Mouse (Mus musculus) cerebellum, postnatal 36 days (tissue): ENCODE results near the gene Lenep.
A peak's percentile ranks its signal among the peaks of the same experiment; 100 is the strongest.

Experiments
- DNase-seq, 2 experiments: peaks; one replicate each; pipeline ENCODE4 v3.0.0; 2021 to 2022; ENCODE audit warnings: mixed read lengths in 2 of 2

Lenep gene

DNA sequence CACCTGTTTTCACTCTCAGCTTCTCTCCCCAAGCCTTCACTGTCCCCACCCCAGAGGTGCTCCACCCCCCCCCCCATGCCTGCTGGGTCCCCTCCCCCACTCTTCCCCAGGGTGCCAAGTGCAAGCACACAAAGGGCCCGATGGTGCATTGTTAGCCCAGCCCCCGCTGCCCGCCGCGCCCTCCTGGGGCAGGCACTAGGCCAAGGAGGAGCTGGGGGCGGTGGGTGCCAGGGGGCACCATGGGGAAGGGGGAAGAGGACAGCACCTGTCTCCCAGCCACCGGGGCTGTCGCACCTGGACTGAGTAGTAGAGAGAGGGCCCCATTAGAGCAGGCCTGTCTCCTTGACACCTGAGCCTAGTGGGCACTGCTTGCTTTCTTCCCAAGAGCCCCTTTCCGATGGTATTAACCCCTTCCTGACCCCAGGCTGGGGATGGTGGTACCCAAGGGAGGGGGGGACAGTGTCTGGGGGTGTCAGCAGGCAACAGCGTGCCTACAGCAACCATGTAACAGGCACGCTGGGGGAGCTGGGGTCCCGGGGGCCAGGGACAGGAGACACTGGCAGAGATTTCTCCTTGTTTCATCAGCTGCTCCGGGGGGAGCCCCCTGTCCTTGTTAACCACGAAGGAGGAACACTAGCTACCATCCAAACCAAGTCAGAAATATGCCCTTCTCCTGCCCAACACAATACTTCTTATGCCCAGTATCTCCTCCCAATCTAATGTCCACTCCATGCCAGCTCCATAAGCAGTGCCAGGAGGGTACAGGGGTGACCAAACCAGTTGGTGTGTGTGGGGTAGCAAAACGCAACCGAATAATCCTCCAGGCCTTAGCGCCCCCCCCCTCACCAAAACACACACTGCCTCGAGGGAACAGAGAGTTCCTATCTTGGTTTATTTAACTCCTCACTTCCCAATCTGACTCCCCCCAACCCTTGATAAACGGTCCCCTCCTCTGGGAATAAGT, 11.6 kb downstream of the Lenep start:
- DNase-seq, result peak; percentile 26 to 34

DNA sequence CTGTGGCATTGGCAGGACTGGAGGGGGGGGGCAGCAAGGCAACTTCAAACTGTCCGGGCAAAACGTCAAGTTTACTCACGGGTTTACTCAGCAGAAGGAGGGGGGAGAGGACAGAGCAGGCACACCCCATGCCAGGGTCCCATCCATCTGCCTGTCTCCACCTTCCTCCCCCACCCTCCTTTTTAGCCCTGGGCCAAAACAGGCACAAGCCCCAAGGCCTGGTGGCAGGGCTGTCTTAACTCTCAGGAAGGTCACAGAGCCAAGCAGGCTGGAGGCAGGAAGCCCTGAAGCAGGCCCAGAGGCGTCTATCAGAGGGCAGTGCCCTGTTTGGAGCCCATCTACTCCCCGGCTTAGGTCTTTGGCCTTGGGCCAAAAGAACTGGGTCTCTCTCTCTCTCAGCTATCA, 12.5 kb downstream of the Lenep start:
- DNase-seq, result peak; percentile 29 to 33

DNA sequence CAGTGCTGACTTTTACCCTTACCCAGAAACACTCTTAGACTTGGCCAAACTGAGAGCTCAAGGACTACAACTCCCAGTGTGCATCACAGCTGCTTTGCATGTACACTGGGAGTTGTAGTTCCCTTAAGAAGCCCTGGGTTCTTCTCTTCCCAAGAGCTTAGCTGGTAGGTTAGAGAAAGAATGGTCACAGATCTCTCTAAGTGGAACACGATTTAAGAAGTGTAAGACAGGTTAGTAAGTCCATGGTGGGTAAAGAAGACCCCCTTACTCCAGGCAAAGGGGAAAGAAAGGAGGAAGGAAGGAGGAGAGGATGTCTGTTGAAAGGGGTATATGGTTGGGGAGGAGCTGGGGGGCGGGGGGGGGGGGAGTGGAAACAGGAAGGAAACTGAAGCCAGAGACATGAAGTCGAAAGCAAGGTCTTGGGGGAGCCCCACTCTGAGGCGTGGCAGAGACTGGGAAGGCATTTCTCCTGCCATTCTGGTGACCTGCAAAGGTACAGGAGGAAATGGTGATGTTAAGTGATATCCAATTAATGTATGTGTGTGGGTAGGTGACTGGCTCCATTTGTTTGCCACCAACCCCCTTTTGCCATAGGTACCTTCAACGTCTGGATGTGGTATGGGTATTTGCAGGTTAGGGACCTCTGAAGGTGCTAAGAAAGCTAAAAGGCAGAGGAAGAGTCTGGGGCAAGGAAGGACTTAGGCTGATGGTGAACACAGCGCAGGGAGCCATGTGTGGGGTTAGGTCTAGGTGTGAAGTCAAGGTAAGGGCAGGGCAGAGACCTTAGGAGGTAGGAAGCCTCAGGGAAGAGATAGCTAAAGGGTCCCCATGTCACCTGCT, 13.5 kb downstream of the Lenep start:
- DNase-seq, result peak in 1 of 2 experiments; percentile 28

DNA sequence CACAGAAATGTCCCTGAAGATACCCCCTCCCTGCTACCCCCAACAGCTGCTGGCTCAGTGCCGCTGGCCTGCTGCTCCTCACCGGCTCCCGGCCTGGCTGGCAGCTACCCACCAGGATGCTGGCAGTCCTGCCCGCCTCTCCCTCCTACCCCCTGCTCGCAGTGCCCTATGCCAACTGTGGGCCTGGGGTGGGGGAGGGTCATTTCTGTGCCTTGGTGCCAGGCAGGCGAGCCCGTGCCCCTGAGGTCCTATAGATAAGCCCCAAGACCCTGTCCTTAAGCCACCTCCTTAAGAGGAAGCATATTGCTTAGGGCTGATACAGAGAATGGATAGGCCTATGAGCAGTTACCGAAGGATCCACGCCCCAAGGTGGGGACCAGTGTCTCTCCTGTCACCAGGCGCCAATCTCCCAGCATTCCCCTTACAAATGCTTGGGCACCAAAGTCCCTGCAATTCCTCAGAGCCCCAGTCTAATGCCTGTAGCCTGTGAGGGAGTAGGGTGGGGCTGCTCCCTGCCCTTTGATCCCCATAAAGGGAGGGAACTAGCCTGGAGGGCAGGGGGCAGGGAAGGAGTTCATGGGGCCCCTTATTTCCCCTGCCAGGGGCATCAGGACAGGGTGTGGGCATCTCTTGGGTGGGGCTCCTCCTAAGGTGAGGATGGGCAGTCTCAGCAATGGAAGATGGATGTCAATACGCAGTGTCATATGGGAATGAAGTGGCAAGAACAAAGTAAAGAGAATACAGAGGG, 14.3 kb downstream of the Lenep start:
- DNase-seq, result peak; percentile 32 to 53

DNA sequence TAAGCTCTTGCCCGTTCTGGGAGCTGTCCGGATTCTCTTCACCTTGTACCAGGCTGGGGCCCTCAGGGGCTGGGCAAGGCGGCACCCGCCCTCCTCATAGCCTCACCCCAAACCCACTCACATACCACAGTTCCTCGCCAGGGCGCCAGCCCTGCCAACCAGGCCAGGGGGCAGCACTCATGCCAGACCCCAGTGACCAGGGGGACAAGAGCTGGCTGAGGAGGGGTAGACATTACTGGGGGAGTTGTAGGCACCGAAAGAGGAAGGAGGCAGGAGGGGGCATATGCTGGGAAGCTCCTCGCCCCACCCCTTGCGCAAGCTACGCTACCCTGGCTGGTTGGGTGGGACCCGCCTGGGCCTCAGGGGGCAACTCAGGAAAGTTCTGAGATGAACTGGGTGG, 15.0 kb downstream of the Lenep start:
- DNase-seq, result no peak

DNA sequence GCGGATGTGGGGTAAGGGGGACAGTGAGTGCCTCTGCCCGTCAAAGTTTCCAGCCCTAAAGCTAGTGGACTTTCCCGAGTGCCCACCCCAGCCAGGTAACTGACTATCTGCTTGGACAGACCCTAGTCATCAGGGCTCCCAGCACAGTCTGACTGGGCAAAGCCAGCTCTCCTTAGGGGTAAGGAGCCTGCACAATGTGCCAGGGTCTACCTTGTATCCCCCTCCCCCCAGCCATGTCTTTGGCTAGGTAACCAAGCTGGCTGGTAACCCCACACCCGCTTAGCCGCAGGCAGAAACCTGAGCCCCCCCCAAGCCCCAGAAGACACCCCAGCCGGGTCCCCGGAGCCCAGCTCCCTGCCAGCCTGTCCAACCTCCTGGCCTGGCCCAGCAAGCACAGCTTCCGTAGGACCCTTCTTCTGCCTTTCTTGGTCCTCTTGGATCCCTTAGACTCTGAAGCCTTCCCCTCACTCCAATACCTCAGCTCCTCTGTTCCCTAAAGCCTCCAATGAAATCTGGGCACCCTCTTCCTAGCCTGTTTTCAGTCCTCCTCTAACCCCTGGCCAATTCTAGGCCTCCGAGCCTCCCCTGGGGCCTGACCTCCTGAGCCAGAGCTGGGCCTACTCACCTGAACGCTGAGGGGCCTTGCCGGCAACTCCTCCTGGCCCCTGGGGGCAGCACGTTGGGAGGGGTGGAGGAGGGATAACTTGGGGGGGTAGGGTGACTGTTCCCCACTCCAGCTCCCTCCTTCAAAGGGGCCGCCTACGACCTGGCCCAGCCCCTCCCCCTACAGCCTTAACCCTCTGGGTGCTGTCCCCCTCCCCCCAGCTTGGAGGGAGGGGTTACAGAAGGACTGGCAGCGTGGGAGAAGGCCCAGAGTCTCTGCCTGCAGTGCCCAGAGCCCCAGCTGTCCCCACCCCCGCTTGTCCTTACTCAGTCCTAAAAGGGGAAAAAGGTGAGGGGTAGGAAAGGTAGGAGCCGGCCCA, 15.9 kb downstream of the Lenep start:
- DNase-seq, result no peak

DNA sequence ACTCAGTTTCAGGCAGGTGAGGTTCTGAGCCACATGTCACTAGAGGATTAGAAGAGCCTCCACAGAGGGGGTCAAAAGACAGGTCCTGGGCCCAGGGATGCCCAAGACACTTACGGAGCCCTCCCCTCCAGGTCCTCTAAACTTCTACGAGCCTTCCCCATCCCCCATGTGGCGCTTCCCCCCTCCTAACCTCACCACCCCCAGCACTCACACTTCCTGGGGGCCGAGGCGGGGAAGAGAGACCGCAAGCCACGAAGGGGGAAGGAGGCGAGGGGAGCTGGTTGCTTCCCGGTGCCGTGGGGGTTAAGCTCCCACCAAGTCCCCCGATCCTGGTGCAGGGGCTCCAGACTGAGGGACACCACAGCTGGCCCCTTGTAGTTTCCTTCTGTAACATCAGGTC, 17.1 kb downstream of the Lenep start:
- DNase-seq, result no peak

DNA sequence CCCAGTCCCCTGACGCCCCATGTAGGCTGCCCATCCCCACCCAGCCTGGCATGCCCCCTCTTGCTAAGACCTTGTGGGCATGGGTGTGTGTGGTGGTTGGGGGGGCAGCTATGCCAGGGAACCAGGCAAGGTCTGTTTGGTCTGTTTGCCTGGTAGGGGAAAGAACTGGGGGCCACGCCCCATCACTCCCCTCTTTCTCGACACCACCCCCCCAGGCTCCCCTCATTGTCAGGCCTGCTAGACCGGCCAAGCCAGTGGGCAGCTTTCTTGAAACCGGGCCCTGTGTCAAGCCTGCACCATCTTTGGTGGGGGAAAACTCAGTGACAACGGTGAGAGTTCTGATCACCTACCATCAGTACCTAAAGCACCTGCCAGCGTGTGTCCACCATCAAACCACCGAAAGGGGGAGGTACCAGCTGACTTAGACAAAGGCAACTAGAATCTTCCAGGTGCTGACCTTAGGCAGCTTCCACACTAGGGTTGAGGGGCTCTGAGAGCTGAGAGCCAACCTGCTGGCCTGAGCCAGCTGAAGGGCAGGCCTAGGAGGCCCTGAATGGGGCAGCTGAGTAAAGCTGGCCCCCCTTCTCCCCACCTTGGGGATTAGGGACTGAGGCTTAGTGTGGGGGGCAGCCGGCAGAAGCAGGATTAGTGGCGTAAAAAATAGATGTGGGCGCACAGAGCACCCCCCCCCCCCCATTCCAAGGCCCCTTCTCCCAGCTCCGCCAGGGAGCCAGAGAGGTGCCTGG, 18.1 kb downstream of the Lenep start:
- no peak for DNase-seq

DNA sequence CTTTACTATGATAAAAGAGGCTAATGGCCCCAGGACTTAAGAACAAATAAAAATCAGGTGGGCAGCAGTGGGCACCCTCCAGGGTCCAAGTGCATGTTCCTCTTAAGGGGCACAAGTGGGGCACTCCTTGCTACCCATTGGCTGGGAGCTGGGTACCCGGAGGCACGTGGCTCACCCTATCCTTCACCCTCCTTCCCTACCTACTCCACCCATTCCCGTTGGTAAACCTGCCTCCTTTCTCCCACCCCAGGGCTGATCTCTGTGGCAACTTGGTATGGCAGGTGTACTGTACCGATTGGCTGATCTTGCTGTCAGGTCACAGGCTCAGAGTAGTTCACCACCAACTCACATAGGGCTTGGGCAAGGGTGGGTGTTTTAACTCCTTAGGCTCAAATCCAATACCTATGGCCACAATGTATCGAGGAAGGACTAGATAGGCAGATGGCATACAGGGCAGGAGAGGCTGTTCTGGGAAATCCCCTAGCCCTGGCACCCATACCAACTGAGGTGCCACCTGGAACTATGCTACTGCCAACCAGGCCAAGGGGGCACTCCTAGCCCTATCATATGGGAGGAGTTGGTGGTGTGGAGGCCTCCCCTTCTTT, 18.8 kb downstream of the Lenep start:
- no peak for DNase-seq

DNA sequence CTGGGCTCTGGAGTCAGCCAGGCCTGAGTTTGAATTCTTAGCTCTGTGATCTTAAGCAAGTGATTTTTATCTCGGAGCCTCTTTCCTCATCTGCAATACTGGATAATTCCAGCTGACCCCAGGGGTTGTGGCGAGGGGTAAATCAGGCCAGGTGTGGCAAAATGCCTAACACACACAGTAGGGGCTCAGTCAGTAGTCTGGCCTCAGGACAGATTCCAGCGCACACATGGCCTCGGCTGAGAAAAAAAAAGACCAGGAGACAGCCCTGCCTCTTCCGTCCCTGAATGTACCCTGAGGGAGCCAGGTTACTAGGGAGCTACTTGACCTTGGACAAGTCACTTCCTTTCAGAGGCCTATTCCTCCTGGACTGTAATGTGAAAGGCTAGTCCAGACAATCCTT, 19.6 kb downstream of the Lenep start:
- DNase-seq, result no peak

DNA sequence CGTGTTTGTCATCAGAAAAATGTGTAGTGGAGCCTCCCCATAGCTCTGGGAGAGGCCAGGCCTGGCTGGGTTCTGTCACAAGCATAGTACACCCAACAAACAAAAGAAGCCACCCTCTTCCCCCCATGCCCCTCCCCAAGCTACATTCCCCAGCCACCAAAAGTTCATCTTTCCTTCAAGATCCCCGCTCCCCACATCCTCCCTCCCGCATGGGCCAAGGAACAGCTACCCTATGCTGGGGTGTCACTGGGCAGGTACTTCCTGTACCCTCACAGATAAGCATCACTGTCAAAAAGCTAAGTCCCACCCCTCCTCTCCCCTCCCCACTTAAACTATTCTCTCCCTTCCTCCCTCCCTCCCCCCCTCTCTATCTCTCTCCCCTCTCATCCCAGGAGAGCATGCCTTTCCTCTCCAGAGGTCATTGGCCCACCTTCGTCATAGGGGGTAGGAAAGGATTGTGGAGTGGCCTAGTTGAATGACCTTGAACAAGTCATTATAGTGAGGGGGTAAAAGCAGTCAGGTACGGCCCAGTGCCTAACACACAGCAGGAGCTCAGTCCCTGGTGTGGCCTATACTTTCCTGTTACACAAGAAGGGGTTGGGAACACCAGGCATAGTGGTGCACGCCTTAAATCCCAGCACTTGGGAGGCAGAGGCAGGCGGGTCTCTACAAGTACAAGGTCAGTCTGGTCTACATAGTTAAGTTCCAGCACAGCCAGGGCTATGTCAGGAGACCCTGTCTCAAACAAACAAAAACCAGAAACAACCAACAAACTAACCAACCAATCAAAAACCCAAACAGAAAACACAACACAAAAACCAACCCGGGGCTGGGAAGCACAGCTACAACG, 20.3 kb downstream of the Lenep start:
- no peak for DNase-seq

DNA sequence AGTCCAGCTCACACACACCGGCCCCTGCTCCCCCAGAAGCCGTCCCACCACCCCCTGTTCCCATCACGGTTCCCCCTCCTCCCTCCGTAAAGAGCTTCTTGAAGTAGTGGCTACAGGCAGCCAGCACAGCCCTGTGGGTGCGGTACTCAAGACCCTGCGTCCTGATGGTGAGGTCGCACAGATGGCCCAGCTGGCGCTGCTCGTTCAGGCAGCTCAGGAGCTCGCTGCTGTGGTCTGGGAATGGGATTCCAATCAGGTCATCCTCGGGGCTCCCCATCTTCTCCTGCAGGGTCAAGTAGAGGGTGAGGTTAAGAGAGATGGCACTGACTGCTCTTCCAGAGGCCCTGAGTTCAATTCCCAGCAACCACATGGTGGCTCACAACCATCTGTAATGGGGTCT, 21.4 kb downstream of the Lenep start:
- DNase-seq, result no peak

DNA sequence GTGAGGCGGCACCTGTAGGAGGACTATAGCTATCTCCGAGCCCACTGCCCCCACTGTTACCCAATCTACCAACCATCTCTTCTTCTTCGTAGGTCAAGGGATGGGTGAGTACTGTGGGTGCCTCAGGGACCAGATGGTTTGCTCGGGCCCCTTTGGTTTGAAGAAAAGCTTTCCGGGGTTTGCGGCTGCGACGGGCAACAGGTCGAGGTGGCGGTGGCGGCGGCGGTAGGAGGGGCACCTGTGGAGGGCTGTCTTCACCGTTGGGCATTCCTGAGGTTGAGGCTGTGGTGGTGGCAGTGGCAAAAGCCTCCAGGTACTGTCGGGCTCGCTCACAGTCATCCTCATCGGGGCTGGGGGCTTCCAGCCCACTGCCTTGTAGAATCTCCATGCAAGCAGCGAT, 21.9 kb downstream of the Lenep start:
- DNase-seq, result no peak

DNA sequence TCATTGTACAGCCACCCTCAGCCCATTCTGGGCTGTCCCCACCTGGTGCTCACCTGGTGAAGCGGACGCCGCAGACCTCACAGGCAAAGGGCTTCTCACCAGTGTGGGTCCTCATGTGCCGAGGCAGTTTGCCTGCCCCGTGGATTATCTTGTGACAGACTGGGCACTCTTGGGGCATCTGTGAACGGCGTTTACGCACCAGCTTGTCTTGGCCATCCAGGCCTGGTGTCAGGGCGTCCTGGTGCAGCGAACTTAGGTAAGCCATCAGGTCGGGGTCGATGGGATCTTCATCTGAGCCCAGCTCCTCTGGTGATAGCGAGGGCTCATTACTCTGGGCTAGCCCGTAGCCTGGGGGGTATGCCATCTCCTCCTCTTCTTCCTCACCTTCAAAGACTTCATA, 22.3 kb downstream of the Lenep start:
- no peak for DNase-seq

DNA sequence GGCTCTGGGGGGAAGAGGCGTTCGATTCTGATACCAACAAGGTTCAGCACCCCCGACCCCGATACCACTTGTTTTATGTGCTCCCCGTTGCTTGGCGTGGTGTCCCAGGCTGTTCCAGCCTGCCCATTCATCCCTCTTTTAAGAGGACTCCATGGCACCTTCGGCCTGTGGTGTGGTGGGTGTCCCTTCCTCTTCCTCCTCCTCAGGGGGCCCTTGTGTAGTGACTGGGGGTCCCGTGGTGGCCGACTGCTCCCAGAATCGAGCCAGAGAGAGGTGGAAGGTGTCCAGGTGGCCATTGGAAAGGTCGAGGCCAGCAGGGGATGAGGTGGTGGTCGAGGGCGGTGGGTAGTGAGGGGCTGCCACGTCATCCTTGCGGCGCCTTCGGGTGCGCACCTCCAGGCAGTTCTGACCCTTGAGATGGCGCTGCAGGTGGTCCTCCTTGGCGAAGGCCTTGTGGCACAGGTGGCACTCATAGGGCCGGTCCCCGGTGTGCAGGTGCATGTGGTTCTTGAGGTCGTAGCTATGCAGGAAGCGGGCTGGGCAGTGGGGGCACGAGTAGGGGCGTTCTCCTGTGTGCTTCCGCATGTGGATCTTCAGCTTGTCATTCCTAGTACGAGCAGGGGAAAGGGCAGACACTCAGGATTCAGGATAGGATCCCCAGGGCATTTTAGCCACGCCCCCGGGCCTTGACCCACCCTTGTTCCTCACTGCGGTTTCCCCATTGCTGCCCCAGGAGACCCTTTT, 23.0 kb downstream of the Lenep start:
- no peak for DNase-seq

DNA sequence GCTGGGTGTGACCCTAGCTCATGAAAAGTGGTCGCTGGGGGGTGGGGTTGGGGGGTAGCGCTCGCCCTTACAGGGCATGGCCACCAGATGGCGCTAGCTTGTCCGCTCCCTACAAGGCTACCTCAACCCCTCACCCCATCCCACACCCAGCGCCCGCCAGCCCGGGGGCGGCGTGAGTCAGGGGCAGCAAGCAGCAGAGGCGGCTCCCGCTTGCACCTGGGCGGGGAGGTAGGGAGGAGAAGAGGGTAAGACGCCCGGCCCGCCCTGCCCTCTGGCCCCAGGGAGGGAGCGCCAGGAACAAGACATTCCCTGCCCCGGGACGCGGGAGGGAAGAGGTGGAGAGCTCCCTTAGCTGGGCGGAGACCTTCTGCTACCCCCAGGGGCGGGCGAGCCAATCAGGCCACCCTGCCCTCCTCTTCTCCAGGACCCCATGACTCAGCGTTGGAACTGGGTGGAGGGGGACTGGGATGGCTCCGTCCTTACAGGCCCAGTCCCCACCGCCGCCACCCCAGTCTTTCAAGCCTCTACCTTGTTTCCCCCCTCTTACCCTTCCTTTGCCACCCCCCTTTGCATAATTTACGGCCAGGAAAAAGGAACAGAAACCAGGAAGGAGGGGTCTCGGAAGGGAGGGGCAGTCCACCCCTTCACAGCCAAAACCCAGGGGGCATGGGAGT, 24.1 kb downstream of the Lenep start:
- peak; percentile 57 for DNase-seq

DNA sequence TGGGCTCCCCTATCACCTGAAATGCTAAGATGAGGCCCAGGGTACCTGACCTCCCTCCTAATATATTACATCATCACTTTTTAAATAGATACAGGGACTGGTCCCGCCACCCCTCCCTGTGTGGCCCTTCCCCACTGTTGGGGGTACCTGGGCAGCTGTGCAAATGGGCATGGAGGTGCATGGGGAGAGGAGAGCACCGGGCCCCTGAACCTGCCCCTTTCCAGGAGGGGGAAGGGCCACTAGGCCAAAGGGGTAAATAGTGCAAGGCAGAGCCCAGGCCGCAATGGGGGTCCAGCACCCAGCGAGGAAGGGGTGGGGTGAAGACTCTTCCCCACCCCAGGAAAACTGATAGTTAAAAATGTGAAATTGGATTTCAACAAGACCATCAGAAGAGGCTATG, 24.8 kb downstream of the Lenep start:
- no peak for DNase-seq

DNA sequence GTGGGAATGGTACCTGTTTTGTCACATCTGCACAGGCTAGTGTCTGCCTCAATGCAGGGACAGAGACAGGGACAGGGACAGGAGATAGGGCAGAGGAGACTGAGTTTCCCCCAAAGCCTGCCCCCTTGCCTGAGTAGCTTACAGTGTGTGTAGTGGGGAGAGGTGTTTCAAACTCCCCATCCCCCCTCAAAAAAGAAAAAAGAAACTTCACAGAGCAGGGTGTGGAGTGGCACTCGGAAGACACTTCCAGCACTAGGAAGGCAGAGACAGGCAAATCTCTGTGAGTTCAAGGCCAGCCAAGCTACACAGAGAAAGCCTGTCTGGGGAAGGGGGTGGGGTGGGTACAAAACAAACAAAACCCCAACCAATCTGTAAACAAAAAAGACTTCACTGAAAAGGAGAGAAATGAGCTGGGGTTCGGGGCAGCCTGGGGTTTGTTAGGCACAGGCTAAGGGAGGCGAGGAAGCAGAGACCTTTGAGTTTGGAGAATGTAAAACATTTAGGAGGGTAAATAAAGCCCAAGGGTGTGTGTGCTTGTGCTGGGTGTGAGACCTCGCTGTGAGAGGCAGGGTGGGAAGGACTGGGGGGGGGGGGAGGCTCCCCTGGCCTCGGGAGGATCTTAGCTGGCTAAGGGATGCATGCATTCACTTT, 28.9 kb downstream of the Lenep start:
- no peak for DNase-seq
